Mouse (Mus musculus) cortical plate, adult 2 months (tissue): ENCODE results near the gene Lsm4.

Experiments
- CTCF ChIP-seq: fragments of 200-500 bp; IDR thresholded peaks from 2 replicates; pipeline ENCODE4 v1.5.1; 2011; ENCODE audit warnings: mild to moderate bottlenecking, control low read depth, low read length; ENCODE audit not compliant: insufficient read depth; ENCODE audit errors: extremely low read depth
- POLR2A ChIP-seq: fragments of 200-500 bp; IDR thresholded peaks from 2 replicates; pipeline ENCODE4 v1.6.1; 2011; ENCODE audit warnings: mild to moderate bottlenecking, low read length, control low read depth; ENCODE audit not compliant: insufficient read depth; ENCODE audit errors: extremely low read depth

GRCm38 (mm10) chr8:70725792-70726447, 52.9 kb downstream of the Lsm4 start:
- TF ChIP-seq CTCF (no peak), POLR2A (no peak)
